Mouse (Mus musculus): Measurements from ENCODE around the gene Cdadc1.

DNA sequence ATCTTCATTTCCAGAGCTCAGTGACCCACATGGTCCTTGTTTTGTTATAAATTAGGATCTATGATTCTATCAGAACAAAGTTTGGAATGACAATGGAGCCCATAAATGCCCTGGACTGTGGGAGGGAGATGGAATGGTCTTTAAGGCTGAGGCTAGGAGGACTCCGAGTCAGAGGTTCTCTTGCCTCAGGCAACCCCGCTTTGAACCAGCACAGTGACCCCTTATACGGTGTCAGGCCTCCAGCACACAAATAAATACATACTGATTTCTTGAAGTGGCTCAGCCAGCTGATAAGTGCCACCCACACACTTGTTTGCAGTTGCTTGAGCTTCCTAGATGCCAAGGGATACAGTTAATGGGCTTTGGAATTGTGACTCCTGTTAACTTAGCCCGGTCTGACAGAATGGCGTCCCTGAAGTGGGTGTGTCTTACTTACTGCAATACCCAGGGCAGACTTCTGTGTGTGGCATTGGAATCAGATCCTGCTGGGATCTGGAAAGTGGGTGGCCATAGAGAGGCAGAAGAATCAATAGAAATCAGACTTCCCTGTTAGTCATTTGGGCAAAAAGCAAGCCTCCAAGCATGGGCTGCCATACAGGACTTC lies 35.6 kb upstream of the Cdadc1 start:
- no peak for TF ChIP-seq CTCF (IDR thresholded peaks at IDR 0.05; ENCODE audit: low read depth)
- TF ChIP-seq EP300 (IDR thresholded peaks at IDR 0.05; ENCODE audit: low read depth): no peak

Data from liver, postnatal 0 days (tissue).